9 mouse cellular contexts compared by ENCODE assay signal in the genomic region with DNA sequence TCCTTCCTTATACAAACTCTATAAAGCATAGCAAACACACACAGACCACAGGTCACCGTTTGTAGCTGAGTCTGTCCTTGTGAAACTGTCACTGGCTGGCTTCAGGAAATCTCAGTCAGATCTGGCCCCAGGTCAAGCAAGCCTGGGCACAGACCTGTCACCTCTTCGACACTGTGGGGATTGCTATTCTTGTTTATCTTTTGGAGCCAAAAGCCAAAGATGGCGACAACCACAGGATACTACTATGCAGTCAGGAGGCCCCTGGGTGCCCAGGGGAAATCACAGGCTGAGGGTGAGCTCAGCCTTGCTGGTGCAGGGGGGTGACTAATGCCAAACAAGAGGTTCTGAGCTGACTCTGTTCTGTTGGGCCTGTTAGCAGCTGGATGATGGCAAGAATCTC. TPM values are rescaled to one million over a fixed set of nuclear protein-coding genes. Genes with fewer than 3 reads are reported as not detected.
DNase-seq lines count a peak whose midpoint lies in the region; ATAC-seq and TF ChIP-seq lines count a peak whose summit lies in the region.
"Had no signal": no experiment of that assay in that cellular context is flagged by ENCODE, and none has a peak within 500 bp of the region (broad histone marks: within the 10 kb centered on the region; RNA-seq: fewer than 3 reads in every experiment).

No protein-coding gene starts in this region.

- no peak overlapping the region for H3K4me2 ChIP-seq in kidney, embryonic 16.5 days (replicated peaks; ENCODE audit: low read depth, low read length)
- H3K4me2 ChIP-seq in intestine, postnatal 0 days (replicated peaks; ENCODE audit: low read depth) = no peak overlapping the region
- H3K4me2 ChIP-seq in forebrain, postnatal 0 days (ENCODE audit: low read depth) = no peak overlapping the region
- H3K4me2 ChIP-seq: lung, embryonic 14.5 days had no signal

- no peaks in the 10 kb centered on the region for H3K9me3 ChIP-seq in kidney, embryonic 16.5 days (ENCODE audit: low read length)
- no peaks in the 10 kb centered on the region for H3K9me3 ChIP-seq in embryonic facial prominence, embryonic 10.5 days
- H3K9me3 ChIP-seq in intestine, postnatal 0 days (ENCODE audit: control insufficient read depth) = no peaks in the 10 kb centered on the region
- no peaks in the 10 kb centered on the region for H3K9me3 ChIP-seq in forebrain, postnatal 0 days (ENCODE audit: low read length)

- 0 out of 2 replicates have a peak overlapping the region, but pooled peaks have one; percentile 16 for H3K9ac ChIP-seq in kidney, embryonic 16.5 days (replicated peaks; ENCODE audit: low read length)
- H3K9ac ChIP-seq in intestine, postnatal 0 days (ENCODE audit: low read depth, low read length) = no peak overlapping the region
- H3K9ac ChIP-seq in forebrain, postnatal 0 days = no peak overlapping the region
- H3K9ac ChIP-seq: lung, embryonic 14.5 days had no signal

- ATAC-seq in kidney, embryonic 16.5 days (ENCODE audit: low FRiP score, low TSS enrichment) = no peak
- peak; percentile 22; the same call in 1 of the 2 replicates for ATAC-seq in intestine, postnatal 0 days
- no peak for ATAC-seq in inflammation-experienced regulatory T-cells, adult 6 months
- no peak for ATAC-seq in forebrain, postnatal 0 days

- no peak overlapping the region for H3K4me3 ChIP-seq in kidney, embryonic 16.5 days (ENCODE audit: low read length)
- H3K4me3 ChIP-seq in kidney, adult 2 months (ENCODE audit: insufficient read depth, low read depth, low read length) = no peak overlapping the region
- no peak overlapping the region for H3K4me3 ChIP-seq in embryonic facial prominence, embryonic 10.5 days
- H3K4me3 ChIP-seq in intestine, postnatal 0 days (ENCODE audit: low read depth, low read length) = no peak overlapping the region
- H3K4me3 ChIP-seq in forebrain, postnatal 0 days (ENCODE audit: low read depth, low read length) = no peak overlapping the region

- no peaks in the 10 kb centered on the region for H3K27me3 ChIP-seq in kidney, embryonic 16.5 days (ENCODE audit: insufficient read depth, low read length)
- no peaks in the 10 kb centered on the region for H3K27me3 ChIP-seq in kidney, adult 2 months (replicated peaks; ENCODE audit: control insufficient read depth, insufficient read depth, low read length)
- H3K27me3 ChIP-seq in embryonic facial prominence, embryonic 10.5 days (replicated peaks; ENCODE audit: low read depth, poor library complexity, severe bottlenecking) = no peaks in the 10 kb centered on the region
- H3K27me3 ChIP-seq in intestine, postnatal 0 days (replicated peaks; ENCODE audit: control insufficient read depth, insufficient read depth, low read length) = no peaks in the 10 kb centered on the region
- no peaks in the 10 kb centered on the region for H3K27me3 ChIP-seq in forebrain, postnatal 0 days (ENCODE audit: insufficient read depth, low read length)

- no peak for TF ChIP-seq CTCF in kidney, adult 2 months (conservative IDR thresholded peaks at IDR 0.05; ENCODE audit: insufficient read depth, insufficient read length, low read depth, low read length)
- no peak for TF ChIP-seq CTCF in intestine, postnatal 0 days (IDR thresholded peaks at IDR 0.05; ENCODE audit: low read depth)
- TF ChIP-seq CTCF in forebrain, postnatal 0 days (IDR thresholded peaks at IDR 0.05; ENCODE audit: low read depth) = no peak

- no peak for TF ChIP-seq POLR2A in kidney, adult 2 months (IDR thresholded peaks at IDR 0.05; ENCODE audit: low read depth, low read length)

- H3K4me1 ChIP-seq in kidney, embryonic 16.5 days (ENCODE audit: insufficient read depth, low read length) = peaks cover 85% of the 10 kb centered on the region
- peaks cover 33% of the 10 kb centered on the region for H3K4me1 ChIP-seq in kidney, adult 2 months (ENCODE audit: control insufficient read depth, insufficient read depth, low read length)
- peaks cover 94% of the 10 kb centered on the region for H3K4me1 ChIP-seq in embryonic facial prominence, embryonic 10.5 days
- peaks cover 35% of the 10 kb centered on the region; the same call in 1 of the 2 replicates for H3K4me1 ChIP-seq in intestine, postnatal 0 days (replicated peaks; ENCODE audit: control insufficient read depth, insufficient read depth, low read length)
- H3K4me1 ChIP-seq in forebrain, postnatal 0 days (ENCODE audit: insufficient read depth) = peaks cover 32% of the 10 kb centered on the region

- WGBS in kidney, embryonic 16.5 days = 17% methylated on average over 3 of the region's 3 CpGs
- 34% methylated on average over 3 of the region's 3 CpGs for WGBS in kidney, adult 2 months
- WGBS in embryonic facial prominence, embryonic 10.5 days = 37% methylated on average over 3 of the region's 3 CpGs
- 13% methylated on average over 3 of the region's 3 CpGs for WGBS in intestine, postnatal 0 days
- 56% methylated on average over 3 of the region's 3 CpGs for WGBS in forebrain, postnatal 0 days

- no peak overlapping the region for H3K27ac ChIP-seq in kidney, embryonic 16.5 days (ENCODE audit: low read length)
- H3K27ac ChIP-seq in kidney, adult 2 months (ENCODE audit: insufficient read depth, low read depth, low read length) = no peak overlapping the region
- H3K27ac ChIP-seq in embryonic facial prominence, embryonic 10.5 days (replicated peaks) = peak overlapping the region; percentile 40; the same call in 1 of the 2 replicates
- no peak overlapping the region for H3K27ac ChIP-seq in intestine, postnatal 0 days (ENCODE audit: low read depth, low read length)
- no peak overlapping the region for H3K27ac ChIP-seq in forebrain, postnatal 0 days (ENCODE audit: low read depth, low read length)

- DNase-seq in kidney, adult 2 months = no peak
- peak; percentile 52 to 60 for DNase-seq in B cell, adult 2 months
- no peak for DNase-seq in embryonic facial prominence, embryonic 10.5 days (ENCODE audit: low spot score)
- no peak for DNase-seq in forebrain, postnatal 0 days
- DNase-seq in frontal cortex, adult 2 months (ENCODE audit: extremely low spot score in 1 of 2, low spot score in 1 of 2) = no peak
- DNase-seq: lung, embryonic 14.5 days had no signal

- H3K36me3 ChIP-seq in kidney, embryonic 16.5 days (ENCODE audit: insufficient read depth, low read length) = no peaks in the 10 kb centered on the region
- H3K36me3 ChIP-seq in kidney, adult 2 months (ENCODE audit: control insufficient read depth, insufficient read depth, low read length) = no peaks in the 10 kb centered on the region
- H3K36me3 ChIP-seq in embryonic facial prominence, embryonic 10.5 days (replicated peaks) = peaks cover 10% of the 10 kb centered on the region; the same call in 1 of the 2 replicates
- H3K36me3 ChIP-seq in intestine, postnatal 0 days (ENCODE audit: control insufficient read depth, insufficient read depth) = no peaks in the 10 kb centered on the region
- no peaks in the 10 kb centered on the region for H3K36me3 ChIP-seq in forebrain, postnatal 0 days (ENCODE audit: insufficient read depth)

RNA-seq across cellular contexts. Expression of a gene that starts 10.4 kb away (rescaled TPM):
- 7.1 TPM in 2 replicates for polyA plus RNA-seq in kidney, embryonic 16.5 days (2015; fragmentation: Nextera tagmentation; extraction: Ambion mirVana)
- polyA plus RNA-seq in kidney, adult 2 months (2012; rRNA removed) = 28.1 and 30.3 TPM in 2 replicates
- polyA plus RNA-seq in embryonic facial prominence, embryonic 10.5 days (2016; fragmentation: Nextera tagmentation; extraction: Ambion mirVana) = 10.3 and 11.3 TPM in 2 replicates
- polyA plus RNA-seq in intestine, postnatal 0 days (2015; fragmentation: Nextera tagmentation; extraction: Ambion mirVana) = 5.4 and 6.8 TPM in 2 replicates
- 1 to 10 TPM; 3.8 to 7.1 (median 7.0) TPM for polyA plus RNA-seq in inflammation-experienced regulatory T-cells, adult 6 months (2017; shearing (Covaris generic))
- total RNA-seq in forebrain, postnatal 0 days (2014; rRNA removed) = 39.3 and 39.6 TPM in 2 replicates
- polyA plus RNA-seq in forebrain, postnatal 0 days (2015; fragmentation: Nextera tagmentation; extraction: Ambion mirVana) = 4.9 and 7.1 TPM in 2 replicates
- polyA plus RNA-seq in frontal cortex, adult 2 months (2012; rRNA removed) = 18.7 and 19.2 TPM in 2 replicates

RNA-seq across cellular contexts. Expression of a gene that starts 25.7 kb away (rescaled TPM):
- polyA plus RNA-seq in kidney, embryonic 16.5 days (2015; fragmentation: Nextera tagmentation; extraction: Ambion mirVana) = 13.1 and 13.7 TPM in 2 replicates
- polyA plus RNA-seq in kidney, adult 2 months (2012; rRNA removed) = 11.6 and 15.1 TPM in 2 replicates
- polyA plus RNA-seq in embryonic facial prominence, embryonic 10.5 days (2016; fragmentation: Nextera tagmentation; extraction: Ambion mirVana) = 8.8 and 8.9 TPM in 2 replicates
- 1.5 and 1.8 TPM in 2 replicates for polyA plus RNA-seq in intestine, postnatal 0 days (2015; fragmentation: Nextera tagmentation; extraction: Ambion mirVana)
- not detected for polyA plus RNA-seq in inflammation-experienced regulatory T-cells, adult 6 months (2017; shearing (Covaris generic))
- total RNA-seq in forebrain, postnatal 0 days (2014; rRNA removed) = 30.9 and 33.9 TPM in 2 replicates
- polyA plus RNA-seq in forebrain, postnatal 0 days (2015; fragmentation: Nextera tagmentation; extraction: Ambion mirVana) = 43.7 and 44.1 TPM in 2 replicates
- 40.8 and 44.4 TPM in 2 replicates for polyA plus RNA-seq in frontal cortex, adult 2 months (2012; rRNA removed)

Comparison
In these comparisons a context has a peak if more than half of its experiments do, and no peak if none do; other contexts are left out.
1. DNase-seq: peak in B cell, adult 2 months (2 of 2); none in kidney, adult 2 months (single experiment), embryonic facial prominence, embryonic 10.5 days (single experiment), forebrain, postnatal 0 days (single experiment) and frontal cortex, adult 2 months (0 of 2).